Mouse (Mus musculus) midbrain, embryonic 14.5 days (tissue): ENCODE data around the gene 4933428G20Rik. TPM values are rescaled to one million over a fixed set of nuclear protein-coding genes. Genes with fewer than 3 reads are reported as not detected.

Experiments
- ATAC-seq: fragments of 200-750 bp; cut with Nextera tagmentation; 2 replicates; pipeline ENCODE4 v1.8.0; 2017; ENCODE audit warnings: moderate number of reproducible peaks, moderate library complexity; ENCODE audit not compliant: low FRiP score, low TSS enrichment
- DNase-seq: peaks from one replicate; pipeline ENCODE4 v3.0.0-alpha.2; 2015
- H3K27ac ChIP-seq: fragments of 300-500 bp; sonication (generic); replicated peaks from 2 replicates; pipeline ENCODE4 v1.5.1; 2014; ENCODE audit warnings: mild to moderate bottlenecking, low read depth, low read length, moderate library complexity
- H3K27me3 ChIP-seq: fragments of 300-500 bp; sonication (generic); 2 replicates; pipeline ENCODE4 v1.6.1; 2014; ENCODE audit warnings: low read length, control low read depth, mixed read lengths; ENCODE audit not compliant: control insufficient read depth, insufficient read depth
- H3K36me3 ChIP-seq: fragments of 300-500 bp; sonication (generic); 2 replicates; pipeline ENCODE4 v1.6.1; 2014; ENCODE audit warnings: low read length, control low read depth; ENCODE audit not compliant: control insufficient read depth, insufficient read depth
- H3K4me1 ChIP-seq: fragments of 300-500 bp; sonication (generic); 2 replicates; pipeline ENCODE4 v1.6.1; 2014; ENCODE audit warnings: mild to moderate bottlenecking, antibody characterized with exemption, low read length, control low read depth; ENCODE audit not compliant: control insufficient read depth, insufficient read depth
- H3K4me2 ChIP-seq: fragments of 300-500 bp; sonication (generic); 2 replicates; pipeline ENCODE4 v1.6.1; 2014; ENCODE audit warnings: mild to moderate bottlenecking, low read length, moderate library complexity
- H3K4me3 ChIP-seq: fragments of 300-500 bp; sonication (generic); replicated peaks from 2 replicates; pipeline ENCODE4 v1.5.1; 2014; ENCODE audit warnings: low read depth, low read length
- H3K9ac ChIP-seq: fragments of 300-500 bp; sonication (generic); replicated peaks from 2 replicates; pipeline ENCODE4 v1.6.1; 2014; ENCODE audit warnings: mild to moderate bottlenecking, low read length, moderate library complexity
- H3K9me3 ChIP-seq: fragments of 300-500 bp; sonication (generic); 2 replicates; pipeline ENCODE4 v1.6.1; 2016; ENCODE audit warnings: low read length, control low read depth, mixed read lengths; ENCODE audit not compliant: control insufficient read depth
- WGBS: fragments of 180-500 bp; shearing (Covaris S2); extraction: QIAGEN DNeasy Blood & Tissue Kit; methylation state at CpG from one replicate; pipeline ENCODE4 v1.1.7; 2014; 5-methylcytosine and 5-hydroxymethylcytosine counted together
- polyA plus RNA-seq: library from polyadenylated mRNA; unstranded; fragments of >200 nt; fragmentation: Nextera tagmentation; extraction: Ambion mirVana; gene quantifications from 2 replicates; pipeline ENCODE4 v1.2.1, GENCODE M21; 2014

4933428G20Rik gene
- polyA plus RNA-seq, 1 experiment from 2014 or later, result not detected

GRCm38 (mm10) chr11:97466444-97467160 is 33.5 kb downstream of the 4933428G20Rik start:
- Histone ChIP-seq H3K9ac (0 out of 2 replicates have a peak overlapping the region, but pooled peaks have one; percentile 20), H3K4me3 (no peak overlapping the region), H3K9me3 (no peaks in the 10 kb centered on the region), H3K4me2 (no peak overlapping the region), H3K4me1 (no peaks in the 10 kb centered on the region), H3K27ac (no peak overlapping the region), H3K36me3 (peaks cover 83% of the 10 kb centered on the region), H3K27me3 (no peaks in the 10 kb centered on the region)
- WGBS, result 80% methylated on average over 10 of the region's 10 CpGs
- ATAC-seq, result no peak
- no peak for DNase-seq

DNA sequence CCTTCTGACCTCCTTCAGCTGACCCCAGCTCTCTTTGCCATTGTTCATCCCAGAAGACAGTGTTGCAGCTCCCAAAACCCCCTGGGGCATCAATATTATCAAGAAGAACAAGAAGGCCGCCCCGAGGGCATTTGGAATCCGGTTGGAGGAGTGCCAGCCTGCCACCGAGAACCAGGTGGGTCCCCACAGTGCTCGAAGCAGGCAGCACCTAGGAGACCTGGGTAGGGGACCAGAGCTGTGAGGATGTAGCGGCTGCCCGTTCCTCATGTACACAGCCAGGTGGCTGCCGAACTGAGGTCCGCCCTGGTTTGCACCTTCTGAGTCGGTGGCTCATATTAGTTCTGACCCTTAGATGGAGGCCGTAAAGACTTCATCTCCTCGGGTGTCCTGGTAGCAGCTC is 34.2 kb downstream of the 4933428G20Rik start:
- Histone ChIP-seq H3K4me1 (no peaks in the 10 kb centered on the region), H3K27ac (no peak overlapping the region), H3K36me3 (peaks cover 83% of the 10 kb centered on the region), H3K27me3 (no peaks in the 10 kb centered on the region), H3K9me3 (no peaks in the 10 kb centered on the region), H3K4me3 (no peak overlapping the region), H3K9ac (no peak overlapping the region), H3K4me2 (no peak overlapping the region)
- DNase-seq (no peak), ATAC-seq (no peak)
- 78% methylated on average over 12 of the region's 12 CpGs for WGBS

- DNase-seq (no peak), ATAC-seq (no peak)
- H3K27ac ChIP-seq, result no peak overlapping the region
- no peaks in the 10 kb centered on the region for H3K4me1 ChIP-seq
- no peak overlapping the region for H3K4me2 ChIP-seq
- no peak overlapping the region for H3K4me3 ChIP-seq
- H3K36me3 ChIP-seq, result peaks cover 83% of the 10 kb centered on the region
- WGBS, result 86% methylated on average over 4 of the region's 4 CpGs
- H3K9ac ChIP-seq, result no peak overlapping the region
- no peaks in the 10 kb centered on the region for H3K9me3 ChIP-seq
- no peaks in the 10 kb centered on the region for H3K27me3 ChIP-seq
Measured at GRCm38 (mm10) chr11:97463991-97464390, 36.1 kb downstream of the 4933428G20Rik start.

DNA sequence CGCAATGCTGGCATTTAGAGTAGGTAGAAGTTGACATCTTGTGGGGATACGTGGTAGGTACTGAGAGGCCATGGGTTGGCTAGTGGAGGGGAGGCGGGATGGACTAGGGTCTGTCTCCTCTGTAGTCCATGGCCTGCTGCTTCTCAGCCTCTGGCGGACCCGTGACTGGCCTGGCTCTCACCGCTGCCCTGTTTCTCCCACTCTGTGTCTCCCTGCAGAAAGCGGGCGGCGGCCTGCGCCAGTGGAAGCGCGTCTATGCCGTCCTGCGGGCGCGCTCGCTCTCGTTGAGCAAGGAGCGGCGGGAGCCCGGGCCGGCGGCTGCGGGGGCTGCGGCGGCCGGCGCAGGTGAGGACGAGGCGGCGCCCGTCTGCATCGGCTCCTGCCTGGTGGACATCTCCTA is 37.0 kb downstream of the 4933428G20Rik start:
- no peaks in the 10 kb centered on the region for H3K4me1 ChIP-seq
- no peak overlapping the region for H3K9ac ChIP-seq
- H3K27ac ChIP-seq, result no peak overlapping the region
- peaks cover 81% of the 10 kb centered on the region for H3K36me3 ChIP-seq
- no peaks in the 10 kb centered on the region for H3K9me3 ChIP-seq
- no peaks in the 10 kb centered on the region for H3K27me3 ChIP-seq
- H3K4me2 ChIP-seq, result no peak overlapping the region
- H3K4me3 ChIP-seq, result no peak overlapping the region
- peak; percentile 10 for DNase-seq
- 27% methylated on average over 33 of the region's 33 CpGs for WGBS
- no peak for ATAC-seq

DNA sequence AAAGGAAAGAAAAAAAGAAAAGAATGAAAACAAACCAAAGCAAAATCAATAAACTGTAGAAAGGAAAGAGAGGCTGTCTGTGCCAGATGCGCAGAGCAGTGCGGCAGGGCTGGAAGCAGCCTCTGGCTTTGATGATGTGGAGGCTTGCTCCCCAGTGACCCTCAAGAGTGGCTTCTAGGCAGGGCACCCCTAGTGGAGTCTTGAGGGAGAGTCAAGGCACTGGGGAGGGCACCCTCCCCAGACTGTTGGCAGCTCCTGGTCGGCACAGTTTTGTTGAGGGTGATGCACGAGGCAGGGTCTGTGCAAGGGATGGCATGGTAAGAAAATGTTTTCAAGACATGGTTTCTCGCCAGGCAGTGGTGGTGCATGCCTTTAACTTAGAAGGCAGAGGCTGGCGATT is 37.6 kb downstream of the 4933428G20Rik start:
- Histone ChIP-seq H3K36me3 (peaks cover 88% of the 10 kb centered on the region), H3K27ac (no peak overlapping the region), H3K27me3 (no peaks in the 10 kb centered on the region), H3K4me3 (no peak overlapping the region), H3K9me3 (no peaks in the 10 kb centered on the region), H3K4me2 (no peak overlapping the region), H3K4me1 (no peaks in the 10 kb centered on the region), H3K9ac (no peak overlapping the region)
- WGBS, result 89% methylated on average over 6 of the region's 6 CpGs
- DNase-seq (no peak), ATAC-seq (no peak)

DNA sequence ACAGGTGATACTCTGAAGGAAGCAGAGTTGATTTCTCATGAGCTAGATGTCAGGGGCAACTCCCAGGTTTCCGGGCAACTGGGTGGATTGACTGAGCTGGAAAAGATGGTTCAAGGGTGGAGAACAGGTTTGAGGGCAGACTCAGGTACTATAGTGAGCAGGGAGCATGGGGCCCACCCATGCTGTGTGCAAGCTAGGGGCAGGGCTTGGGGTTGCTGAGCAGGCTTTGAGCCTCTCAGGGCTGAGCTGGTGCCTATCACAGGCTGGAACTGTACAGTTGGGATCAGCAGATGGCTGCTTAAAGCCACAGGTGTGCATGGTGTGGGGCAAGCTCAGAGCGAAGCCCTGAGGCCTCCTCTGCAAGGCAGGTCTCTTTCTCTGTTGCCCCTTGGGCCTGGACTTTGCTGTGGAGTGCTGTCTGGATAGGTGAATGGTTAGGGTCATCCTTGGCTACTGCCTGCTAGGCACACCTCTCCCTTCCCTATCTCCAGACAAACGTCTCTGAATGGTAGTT is 38.8 kb downstream of the 4933428G20Rik start:
- Histone ChIP-seq H3K27ac (no peak overlapping the region), H3K36me3 (peaks cover 88% of the 10 kb centered on the region), H3K9ac (no peak overlapping the region), H3K4me3 (no peak overlapping the region), H3K27me3 (no peaks in the 10 kb centered on the region), H3K4me1 (no peaks in the 10 kb centered on the region), H3K9me3 (no peaks in the 10 kb centered on the region), H3K4me2 (no peak overlapping the region)
- ATAC-seq, result no peak
- DNase-seq, result no peak
- 91% methylated on average over 3 of the region's 3 CpGs for WGBS

DNA sequence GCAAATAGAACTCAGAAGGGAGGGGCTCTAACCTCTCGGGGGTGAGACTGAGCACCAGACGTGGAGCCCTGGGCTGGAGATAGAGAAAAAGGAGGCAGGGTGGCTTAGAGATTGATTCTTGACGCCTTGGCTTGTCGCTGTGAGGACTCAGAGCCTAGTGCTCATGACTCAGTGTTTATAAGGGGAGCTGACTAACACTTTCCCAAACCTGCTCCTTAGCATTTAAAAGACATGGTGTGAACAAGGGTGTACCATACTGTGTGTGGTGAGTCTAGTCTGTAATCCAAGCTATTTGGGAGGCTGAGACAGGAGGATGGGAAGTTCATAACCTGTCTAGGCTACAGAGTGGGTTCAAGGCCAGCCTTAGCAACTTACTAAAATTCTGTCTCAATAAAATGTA is 43.0 kb downstream of the 4933428G20Rik start:
- ATAC-seq, result no peak

DNA sequence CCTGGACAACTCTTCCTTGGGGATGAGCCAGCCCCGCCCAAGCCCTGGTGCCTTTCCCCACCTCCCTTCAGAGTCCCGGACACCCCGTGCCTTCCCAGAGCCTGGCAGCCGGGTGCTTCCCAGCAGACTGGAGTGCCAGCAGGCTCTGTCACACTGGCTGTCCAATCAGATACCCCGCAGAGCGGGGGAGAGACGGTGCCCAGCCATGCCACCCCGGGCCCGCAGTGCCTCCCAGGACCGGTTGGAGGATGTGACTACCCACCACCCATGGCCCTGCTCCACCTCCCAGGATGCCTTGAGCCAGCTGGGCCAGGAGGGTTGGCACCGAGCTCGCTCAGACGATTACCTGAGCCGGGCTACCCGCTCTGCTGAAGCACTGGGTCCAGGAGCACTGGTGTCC is 48.5 kb downstream of the 4933428G20Rik start:
- H3K4me2 ChIP-seq, result peak overlapping the region; percentile 95
- no peaks in the 10 kb centered on the region for H3K9me3 ChIP-seq
- 0 out of 2 replicates have a peak overlapping the region, but pooled peaks have one; percentile 76 for H3K9ac ChIP-seq
- DNase-seq (no peak), ATAC-seq (no peak)
- H3K4me1 ChIP-seq, result peaks cover 27% of the 10 kb centered on the region
- no peak overlapping the region for H3K27ac ChIP-seq
- 94% methylated on average over 15 of the region's 15 CpGs for WGBS
- peaks cover 42% of the 10 kb centered on the region for H3K36me3 ChIP-seq
- H3K27me3 ChIP-seq, result no peaks in the 10 kb centered on the region
- H3K4me3 ChIP-seq, result peak overlapping the region; percentile 62

More for the DNA sequence above, 43.0 kb downstream of the 4933428G20Rik start:
- Histone ChIP-seq H3K4me2 (no peak overlapping the region), H3K9me3 (no peaks in the 10 kb centered on the region), H3K9ac (no peak overlapping the region), H3K4me3 (no peak overlapping the region), H3K27me3 (no peaks in the 10 kb centered on the region), H3K36me3 (peaks cover 87% of the 10 kb centered on the region), H3K27ac (no peak overlapping the region), H3K4me1 (peaks cover 12% of the 10 kb centered on the region)
- WGBS, result 78% methylated on average over 4 of the region's 4 CpGs
- DNase-seq, result no peak
